ENCODE assay signal across 22 mouse cellular contexts in genomic region chr6:128490141-128490540, GRCm38 (mm10). TPM values are rescaled to one million over a fixed set of nuclear protein-coding genes. Genes with fewer than 3 reads are reported as not detected.
DNase-seq lines count a peak whose midpoint lies in the region; ATAC-seq and TF ChIP-seq lines count a peak whose summit lies in the region.
"Had no signal": no experiment of that assay in that cellular context is flagged by ENCODE, and none has a peak within 500 bp of the region (broad histone marks: within the 10 kb centered on the region; RNA-seq: fewer than 3 reads in every experiment).

No protein-coding gene starts in this region.

- H3K4me2 ChIP-seq in intestine, embryonic 16.5 days (ENCODE audit: low read depth, low read length): no peak overlapping the region
- no peak overlapping the region for H3K4me2 ChIP-seq in intestine, postnatal 0 days (replicated peaks; ENCODE audit: low read depth)
- H3K4me2 ChIP-seq: embryonic facial prominence, embryonic 12.5 days; forebrain, embryonic 13.5 days; forebrain, embryonic 15.5 days had no signal

- H3K27ac ChIP-seq in intestine, embryonic 16.5 days (ENCODE audit: low read length): no peak overlapping the region
- no peak overlapping the region for H3K27ac ChIP-seq in intestine, postnatal 0 days (ENCODE audit: low read depth, low read length)
- H3K27ac ChIP-seq: embryonic facial prominence, embryonic 10.5 days; embryonic facial prominence, embryonic 12.5 days; forebrain, embryonic 13.5 days; forebrain, embryonic 15.5 days had no signal

- no peak overlapping the region for H3K9ac ChIP-seq in intestine, embryonic 16.5 days (ENCODE audit: low read depth, low read length)
- no peak overlapping the region for H3K9ac ChIP-seq in intestine, postnatal 0 days (ENCODE audit: low read depth, low read length)
- H3K9ac ChIP-seq: embryonic facial prominence, embryonic 12.5 days; forebrain, embryonic 13.5 days; forebrain, embryonic 15.5 days; forebrain, postnatal 0 days had no signal

- no peaks in the 10 kb centered on the region for H3K36me3 ChIP-seq in E14TG2a.4 (ENCODE audit: insufficient read depth, low read length)
- H3K36me3 ChIP-seq in intestine, embryonic 16.5 days (ENCODE audit: control insufficient read depth, insufficient read depth, low read length): no peaks in the 10 kb centered on the region
- no peaks in the 10 kb centered on the region for H3K36me3 ChIP-seq in intestine, postnatal 0 days (ENCODE audit: control insufficient read depth, insufficient read depth)
- H3K36me3 ChIP-seq: embryonic facial prominence, embryonic 10.5 days; embryonic facial prominence, embryonic 12.5 days; forebrain, embryonic 15.5 days had no signal

- no peak overlapping the region for H3K4me3 ChIP-seq in E14TG2a.4 (replicated peaks; ENCODE audit: low read length)
- H3K4me3 ChIP-seq in intestine, embryonic 16.5 days (ENCODE audit: low read length): no peak overlapping the region
- no peak overlapping the region for H3K4me3 ChIP-seq in intestine, postnatal 0 days (ENCODE audit: low read depth, low read length)
- H3K4me3 ChIP-seq: embryonic facial prominence, embryonic 10.5 days; embryonic facial prominence, embryonic 12.5 days; forebrain, embryonic 13.5 days; forebrain, embryonic 15.5 days had no signal

- ATAC-seq in intestine, embryonic 16.5 days: no peak
- ATAC-seq in intestine, postnatal 0 days: no peak
- ATAC-seq: activated CD4-positive, CD25-positive, alpha-beta regulatory T cell, adult 4 months; forebrain, embryonic 13.5 days; forebrain, embryonic 15.5 days; forebrain, postnatal 0 days had no signal

- no peaks in the 10 kb centered on the region; the same call in 1 of the 2 replicates for H3K4me1 ChIP-seq in E14TG2a.4 (replicated peaks; ENCODE audit: low read depth, low read length)
- H3K4me1 ChIP-seq in intestine, embryonic 16.5 days (ENCODE audit: control insufficient read depth, insufficient read depth, low read length): no peaks in the 10 kb centered on the region
- H3K4me1 ChIP-seq in intestine, postnatal 0 days (replicated peaks; ENCODE audit: control insufficient read depth, insufficient read depth, low read length): no peaks in the 10 kb centered on the region
- H3K4me1 ChIP-seq: embryonic facial prominence, embryonic 12.5 days; forebrain, embryonic 13.5 days; forebrain, embryonic 15.5 days had no signal

- H3K27me3 ChIP-seq in E14TG2a.4 (ENCODE audit: insufficient read depth, low read length): no peaks in the 10 kb centered on the region
- H3K27me3 ChIP-seq in intestine, embryonic 16.5 days (replicated peaks; ENCODE audit: control insufficient read depth, insufficient read depth, low read length): no peaks in the 10 kb centered on the region
- no peaks in the 10 kb centered on the region for H3K27me3 ChIP-seq in intestine, postnatal 0 days (replicated peaks; ENCODE audit: control insufficient read depth, insufficient read depth, low read length)
- H3K27me3 ChIP-seq: embryonic facial prominence, embryonic 12.5 days; forebrain, embryonic 13.5 days; forebrain, embryonic 15.5 days had no signal

- H3K9me3 ChIP-seq in E14TG2a.4 (ENCODE audit: low read length): no peaks in the 10 kb centered on the region
- H3K9me3 ChIP-seq in intestine, embryonic 16.5 days (ENCODE audit: control insufficient read depth, low read length): no peaks in the 10 kb centered on the region
- H3K9me3 ChIP-seq in intestine, postnatal 0 days (ENCODE audit: control insufficient read depth): no peaks in the 10 kb centered on the region
- H3K9me3 ChIP-seq: embryonic facial prominence, embryonic 10.5 days; embryonic facial prominence, embryonic 12.5 days; forebrain, embryonic 13.5 days; forebrain, embryonic 15.5 days had no signal

- DNase-seq in ES-CJ7 (ENCODE audit: low read depth, low spot score): peak; percentile 55
- DNase-seq in R1 (ENCODE audit: low read depth, low spot score): peak; percentile 76
- no peak for DNase-seq in natural killer cell, adult 2 months (ENCODE audit: low spot score in 2 of 2)
- DNase-seq: adrenal gland, adult 8-10 months; adrenal gland, postnatal 14 days; adrenal gland, postnatal 36 days; cerebellum, adult 11-12 months; cerebellum, adult 2 months; cerebellum, adult 9-10 months; cerebellum, postnatal 10 days; cerebellum, postnatal 25 days; forebrain, postnatal 0 days had no signal

- peak; percentile 80 for TF ChIP-seq CTCF in E14TG2a.4 (conservative IDR thresholded peaks at IDR 0.05; ENCODE audit: low read length)
- no peak for TF ChIP-seq CTCF in intestine, postnatal 0 days (IDR thresholded peaks at IDR 0.05; ENCODE audit: low read depth)

- WGBS in intestine, embryonic 16.5 days: 96% methylated on average over 10 of the region's 10 CpGs
- 95% methylated on average over 10 of the region's 10 CpGs for WGBS in intestine, postnatal 0 days

RNA-seq across cellular contexts. Expression of gene Pzp, which starts 36.4 kb away (rescaled TPM):
- 2.2 and 4.8 TPM in 2 replicates for polyA plus RNA-seq in intestine, embryonic 16.5 days (2015; fragmentation: Nextera tagmentation; extraction: Ambion mirVana)
- polyA plus RNA-seq in intestine, postnatal 0 days (2015; fragmentation: Nextera tagmentation; extraction: Ambion mirVana): 0.39 and 0.44 TPM in 2 replicates
- polyA plus RNA-seq: C2C12; cerebellum, adult 2 months; cortical plate, adult 2 months; embryonic facial prominence, embryonic 10.5 days; embryonic facial prominence, embryonic 12.5 days; forebrain, embryonic 13.5 days; forebrain, embryonic 15.5 days; forebrain, postnatal 0 days had no signal

RNA-seq across cellular contexts. Expression of gene Fkbp4, which starts 51.7 kb away (rescaled TPM):
- 461 and 516 TPM in 2 replicates for polyA plus RNA-seq in intestine, embryonic 16.5 days (2015; fragmentation: Nextera tagmentation; extraction: Ambion mirVana)
- 113 and 116 TPM in 2 replicates for polyA plus RNA-seq in intestine, postnatal 0 days (2015; fragmentation: Nextera tagmentation; extraction: Ambion mirVana)

Comparison
In these comparisons a context has a peak if more than half of its experiments do, and no peak if none do; other contexts are left out.
1. DNase-seq: peak in ES-CJ7 (single experiment) and R1 (single experiment); none in natural killer cell, adult 2 months (0 of 2).